In the genomic region with DNA sequence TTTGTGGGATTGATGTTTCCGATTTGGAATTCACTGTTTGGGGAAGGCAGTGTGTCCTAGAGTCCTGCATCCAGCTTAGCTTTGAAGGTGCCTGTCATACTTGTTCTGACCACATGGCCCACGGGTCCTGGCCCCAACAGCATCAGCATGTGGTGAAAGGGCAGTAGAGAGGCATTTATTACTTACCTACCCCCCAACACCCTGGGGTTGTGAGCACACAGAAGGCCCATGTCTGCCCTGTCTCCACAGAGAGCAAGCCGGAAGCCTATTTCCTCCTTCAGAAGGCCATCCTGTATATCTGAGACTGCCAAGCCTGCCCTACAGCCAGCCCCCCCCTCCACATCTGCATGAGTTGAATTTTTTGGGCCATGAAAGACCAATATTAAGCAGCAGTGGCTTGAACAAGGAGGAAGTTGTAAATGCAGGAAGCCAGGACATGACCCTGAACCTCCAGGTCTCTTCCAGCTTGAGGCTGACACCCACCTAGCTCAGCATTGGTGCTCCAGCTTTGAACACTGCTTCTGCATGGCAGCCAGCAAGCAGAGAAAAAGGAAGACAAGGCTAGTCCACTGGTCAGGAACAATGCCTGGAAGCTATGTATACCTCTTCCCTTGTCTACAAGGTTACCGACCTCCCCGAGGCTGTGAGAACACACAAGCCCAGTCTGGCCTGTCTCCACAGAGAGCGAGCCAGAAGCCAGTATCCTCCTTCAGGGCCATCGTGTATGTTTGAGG, we compare ENCODE assay signal across 10 mouse cellular contexts. TPM values are rescaled to one million over a fixed set of nuclear protein-coding genes. Genes with fewer than 3 reads are reported as not detected.
A peak's percentile ranks its signal among the peaks of the same experiment; 100 is the strongest.
DNase-seq lines count a peak whose midpoint lies in the region; ATAC-seq and TF ChIP-seq lines count a peak whose summit lies in the region.
"Had no signal": no experiment of that assay in that cellular context is flagged by ENCODE, and none has a peak within 500 bp of the region (broad histone marks: within the 10 kb centered on the region; RNA-seq: fewer than 3 reads in every experiment).

No protein-coding gene starts in this region.

- DNase-seq in heart, adult 2 months: peak in 1 of 2 experiments; percentile 25
- no peak for DNase-seq in heart, adult 18-20 months
- DNase-seq in 416B (ENCODE audit: low read depth): peak; percentile 65
- no peak for DNase-seq in liver, embryonic 14.5 days (ENCODE audit: low read depth in 3 of 3, low spot score in 3 of 3)
- no peak for DNase-seq in thymus, postnatal 4 days
- DNase-seq in adipocyte (ENCODE audit: low spot score): no peak
- DNase-seq: cerebellum, adult 9-11 months had no signal

- no peak overlapping the region for H3K4me3 ChIP-seq in heart, adult 2 months
- H3K4me3 ChIP-seq in intestine, embryonic 16.5 days (ENCODE audit: low read length): no peak overlapping the region
- no peak overlapping the region for H3K4me3 ChIP-seq in liver, embryonic 14.5 days (ENCODE audit: insufficient read depth in 1 of 2, low read depth in 2 of 2, low read length in 2 of 2)
- H3K4me3 ChIP-seq: hindbrain, embryonic 12.5 days had no signal

- no peak for TF ChIP-seq POLR2A in heart, adult 2 months (IDR thresholded peaks at IDR 0.05; ENCODE audit: insufficient read depth, low read depth, low read length)

- no peak for TF ChIP-seq EP300 in heart, adult 2 months (IDR thresholded peaks at IDR 0.05; ENCODE audit: insufficient read depth, low read depth, low read length)
- no peak for TF ChIP-seq EP300 in liver, embryonic 14.5 days (IDR thresholded peaks at IDR 0.05; ENCODE audit: low read depth)

- H3K27me3 ChIP-seq in heart, adult 2 months (ENCODE audit: control insufficient read depth, insufficient read depth, low read length): no peaks in the 10 kb centered on the region
- H3K27me3 ChIP-seq in intestine, embryonic 16.5 days (replicated peaks; ENCODE audit: control insufficient read depth, insufficient read depth, low read length): no peaks in the 10 kb centered on the region
- H3K27me3 ChIP-seq in liver, embryonic 14.5 days (ENCODE audit: control insufficient read depth, insufficient read depth, low read length): no peaks in the 10 kb centered on the region
- H3K27me3 ChIP-seq: hindbrain, embryonic 12.5 days had no signal

- H3K27ac ChIP-seq in heart, adult 2 months: peak overlapping the region; percentile 76
- H3K27ac ChIP-seq in intestine, embryonic 16.5 days (ENCODE audit: low read length): peak overlapping the region; percentile 63; the same call in 1 of the 2 replicates
- H3K27ac ChIP-seq in liver, embryonic 14.5 days: no peak overlapping the region
- H3K27ac ChIP-seq: hindbrain, embryonic 12.5 days had no signal

- TF ChIP-seq CTCF in heart, adult 2 months (IDR thresholded peaks at IDR 0.05): peak; percentile 25
- TF ChIP-seq CTCF in liver, embryonic 14.5 days (IDR thresholded peaks at IDR 0.05; ENCODE audit: low read depth): no peak

- H3K9me3 ChIP-seq in intestine, embryonic 16.5 days (ENCODE audit: control insufficient read depth, low read length): no peaks in the 10 kb centered on the region
- H3K9me3 ChIP-seq in liver, embryonic 14.5 days (ENCODE audit: control insufficient read depth, low read length): no peaks in the 10 kb centered on the region
- H3K9me3 ChIP-seq: hindbrain, embryonic 12.5 days had no signal

- peaks cover 42% of the 10 kb centered on the region for H3K4me1 ChIP-seq in heart, adult 2 months (ENCODE audit: control insufficient read depth, insufficient read depth, low read length)
- peaks cover 16% of the 10 kb centered on the region for H3K4me1 ChIP-seq in intestine, embryonic 16.5 days (ENCODE audit: control insufficient read depth, insufficient read depth, low read length)
- H3K4me1 ChIP-seq in liver, embryonic 14.5 days (replicated peaks; ENCODE audit: control insufficient read depth in 2 of 2, insufficient read depth in 2 of 2, low read length in 1 of 2): peaks cover 0 to 21% of the 10 kb centered on the region in 2 experiments; a peak in 2 of 4 replicates

- no peaks in the 10 kb centered on the region for H3K79me2 ChIP-seq in heart, adult 2 months (replicated peaks; ENCODE audit: control insufficient read depth, insufficient read depth, low read length)

- intact Hi-C loops in heart, adult 2 months (cut with DNase I): loop anchor here (5.0 kb wide), 1 partner anchor 51 kb away; a partner anchor contains a TSS

- no peak overlapping the region for H3K4me2 ChIP-seq in intestine, embryonic 16.5 days (ENCODE audit: low read depth, low read length)
- H3K4me2 ChIP-seq in liver, embryonic 14.5 days (ENCODE audit: low read depth): no peak overlapping the region
- H3K4me2 ChIP-seq: hindbrain, embryonic 12.5 days had no signal

- 47% methylated on average over 7 of the region's 7 CpGs for WGBS in heart, adult 2 months
- WGBS in intestine, embryonic 16.5 days: 76% methylated on average over 7 of the region's 7 CpGs
- 43% methylated on average over 7 of the region's 7 CpGs for WGBS in liver, embryonic 14.5 days (ENCODE audit: insufficient replicate concordance)

- H3K36me3 ChIP-seq in heart, adult 2 months (ENCODE audit: control insufficient read depth, insufficient read depth, low read length): peaks cover 2% of the 10 kb centered on the region; the same call in 1 of the 2 replicates
- no peaks in the 10 kb centered on the region for H3K36me3 ChIP-seq in intestine, embryonic 16.5 days (ENCODE audit: control insufficient read depth, insufficient read depth, low read length)
- H3K36me3 ChIP-seq in liver, embryonic 14.5 days (replicated peaks; ENCODE audit: control insufficient read depth, insufficient read depth, low read depth): no peaks in the 10 kb centered on the region

- H3K9ac ChIP-seq in heart, adult 2 months (ENCODE audit: low read depth, low read length): no peak overlapping the region
- 0 out of 2 replicates have a peak overlapping the region, but pooled peaks have one; percentile 17 for H3K9ac ChIP-seq in intestine, embryonic 16.5 days (ENCODE audit: low read depth, low read length)
- H3K9ac ChIP-seq in liver, embryonic 14.5 days (replicated peaks): no peak overlapping the region
- H3K9ac ChIP-seq: hindbrain, embryonic 12.5 days had no signal

- no peak for ATAC-seq in intestine, embryonic 16.5 days
- ATAC-seq in liver, embryonic 14.5 days (ENCODE audit: insufficient read depth): peak; percentile 31; the same call in 1 of the 2 replicates
- ATAC-seq in monocyte, adult 5-6 weeks (replicated peaks; ENCODE audit: insufficient number of reproducible peaks, low FRiP score, low TSS enrichment, poor library complexity, severe bottlenecking): no peak

RNA-seq across cellular contexts. Expression of a gene that starts 53.5 kb away (rescaled TPM):
- total RNA-seq in heart, adult 2 months (2021): 10 to 100 TPM; 23.8 to 25.2 TPM
- 10.9 and 20.3 TPM in 2 replicates for polyA plus RNA-seq in heart, adult 2 months (2012; rRNA removed)
- 10 to 100 TPM; 20.5 to 21.7 TPM for total RNA-seq in heart, adult 18-20 months (2021)
- polyA plus RNA-seq in intestine, embryonic 16.5 days (2015; fragmentation: Nextera tagmentation; extraction: Ambion mirVana): 12.8 and 13.9 TPM in 2 replicates
- 1.5 and 1.6 TPM in 2 replicates for polyA plus RNA-seq in liver, embryonic 14.5 days (2012; rRNA removed)
- 1.9 and 2.1 TPM in 2 replicates for polyA plus RNA-seq in liver, embryonic 14.5 days (2014; fragmentation: Nextera tagmentation; extraction: Ambion mirVana)
- total RNA-seq in monocyte, adult 5-6 weeks (2017): 0.64 to 1.6 TPM (median 0.95 TPM) in 3 replicates
